Mouse (Mus musculus): Measurements from ENCODE around the gene Aco1. TPM values are rescaled to one million over a fixed set of nuclear protein-coding genes. Genes with fewer than 3 reads are reported as not detected.

The Aco1 gene
- polyA plus RNA-seq (2012; rRNA removed), result 47.2 and 59.7 TPM in 2 replicates

DNA sequence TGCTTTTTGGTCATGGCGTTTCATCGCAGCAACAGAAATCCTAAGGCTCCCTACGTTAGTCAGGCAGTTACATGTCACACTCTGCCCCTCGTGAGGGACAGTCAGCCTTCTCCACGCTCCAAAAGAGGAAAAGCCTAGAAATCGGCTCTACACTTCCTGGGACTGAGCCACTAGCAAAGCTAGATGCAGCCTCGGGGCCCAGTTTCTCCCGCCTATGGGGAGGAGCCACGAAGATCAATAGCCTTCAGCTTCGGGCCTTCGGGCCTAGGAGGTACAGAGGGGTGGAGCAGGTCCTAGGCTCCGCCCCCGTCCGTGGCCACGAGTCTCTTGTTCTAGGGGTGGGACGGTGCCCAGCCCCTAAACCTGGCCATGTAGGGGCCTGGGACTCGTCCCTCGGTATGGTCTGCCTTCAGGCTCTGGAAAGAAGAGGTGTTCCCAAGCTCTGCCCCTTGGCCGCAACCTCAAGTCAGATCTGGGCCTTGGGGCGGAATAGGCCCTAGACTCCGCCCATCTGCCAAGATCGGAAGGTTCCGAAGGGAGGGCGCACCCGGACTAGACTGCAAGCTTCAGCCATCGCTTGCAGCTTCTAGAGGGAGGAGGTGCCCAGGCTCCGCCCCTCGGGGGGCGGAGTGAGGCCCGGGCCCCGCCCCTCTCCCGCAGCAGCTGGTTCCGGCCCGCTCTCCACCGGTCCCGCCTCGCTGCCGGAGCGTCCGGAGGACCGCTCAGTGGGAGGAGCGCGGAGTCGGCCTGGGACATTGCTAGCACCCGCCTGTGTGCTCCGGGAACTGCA, at the start of gene Aco1:
Aco1 (plus strand) TSS at position 339 of the 790 bp plus-strand sequence.

DNA sequence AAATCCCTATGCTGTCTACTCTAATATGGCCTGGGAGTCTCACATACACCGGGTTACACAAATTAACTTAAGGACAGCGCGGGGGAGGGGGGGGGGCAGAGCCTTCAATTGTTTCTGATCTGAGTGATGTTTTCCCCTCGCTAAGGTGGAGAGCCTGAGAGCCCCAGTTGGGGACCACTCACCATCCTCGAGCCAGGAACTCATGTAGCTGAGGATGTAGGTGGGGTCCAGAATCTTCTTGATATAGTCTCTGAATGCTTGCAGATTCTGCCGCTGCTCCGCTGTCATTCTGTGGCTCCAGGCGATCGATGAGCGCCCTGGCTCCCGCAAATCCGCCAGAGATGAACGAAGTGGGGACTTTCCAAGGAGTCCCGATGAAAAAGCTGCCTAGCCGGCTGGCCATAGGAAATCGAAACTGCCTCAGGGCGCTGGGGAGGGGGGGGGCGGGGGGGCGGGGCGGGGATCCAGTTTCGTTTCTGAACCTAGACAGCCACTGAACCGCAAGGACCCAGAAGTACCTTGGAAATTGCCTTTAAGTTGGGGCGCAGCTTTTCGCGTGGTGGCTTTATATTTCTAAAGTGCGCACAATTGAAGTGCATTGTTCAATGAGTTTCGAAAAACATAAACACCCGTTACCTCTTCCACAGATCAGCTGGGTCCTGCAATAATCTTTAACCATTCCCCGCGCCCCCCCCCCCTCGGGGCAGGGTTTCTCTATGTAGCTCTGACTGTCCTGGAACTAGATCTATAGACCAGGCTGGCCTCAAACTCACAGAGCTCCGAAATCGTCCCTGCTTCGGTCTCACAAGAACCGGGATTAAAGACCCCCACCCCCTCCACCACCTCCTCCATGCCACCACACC, 96.8 kb downstream of the Aco1 start, which contains the start of gene Ddx58:
Ddx58 (minus strand) TSS at position 420 of the 863 bp plus-strand sequence.

Other genes with a start within 250 kb of the Aco1 start
- 7.9 and 12.6 TPM in 2 replicates for gene Ddx58, start 96.7 kb downstream of the Aco1 start, polyA plus RNA-seq (2012; rRNA removed)
- 30.5 and 35.2 TPM in 2 replicates for gene Smim27, start 126.5 kb downstream of the Aco1 start, polyA plus RNA-seq (2012; rRNA removed)
- gene Topors, start 126.8 kb downstream of the Aco1 start, polyA plus RNA-seq (2012; rRNA removed), result 3.9 and 4.4 TPM in 2 replicates
- 77.2 and 86.9 TPM in 2 replicates for gene Ndufb6, start 136.3 kb downstream of the Aco1 start, polyA plus RNA-seq (2012; rRNA removed)

All from ovary, adult 2 months (tissue).